Mouse (Mus musculus) stomach, embryonic 15.5 days (tissue): ENCODE measurements around the gene Aim2. TPM values are rescaled to one million over a fixed set of nuclear protein-coding genes. Genes with fewer than 3 reads are reported as not detected.
"Not testable (repeated sequence)": the region's sequence is repeated elsewhere in the genome, so short reads cannot be mapped to it uniquely, and the experiment has no call there.

Experiments
- ATAC-seq: fragments of 200-750 bp; cut with Nextera tagmentation; 2 replicates; pipeline ENCODE4 v1.8.0; 2017; ENCODE audit warnings: low read depth, moderate number of reproducible peaks, moderate TSS enrichment; ENCODE audit not compliant: insufficient read depth, low FRiP score
- H3K27ac ChIP-seq: fragments of 300-500 bp; sonication (generic); 2 replicates; pipeline ENCODE4 v1.5.1; 2015; ENCODE audit warnings: mild to moderate bottlenecking, inconsistent platforms
- H3K27me3 ChIP-seq: fragments of 300-500 bp; sonication (generic); replicated peaks from 2 replicates; pipeline ENCODE4 v1.6.1; 2015; ENCODE audit warnings: inconsistent platforms
- H3K36me3 ChIP-seq: fragments of 300-500 bp; sonication (generic); 2 replicates; pipeline ENCODE4 v1.6.1; 2015; ENCODE audit warnings: inconsistent platforms
- H3K4me1 ChIP-seq: fragments of 300-500 bp; sonication (generic); 2 replicates; pipeline ENCODE4 v1.6.1; 2015; ENCODE audit warnings: inconsistent platforms
- H3K4me2 ChIP-seq: fragments of 300-500 bp; sonication (generic); 2 replicates; pipeline ENCODE4 v1.6.1; 2015; ENCODE audit warnings: mild to moderate bottlenecking, inconsistent platforms
- H3K4me3 ChIP-seq: fragments of 300-500 bp; sonication (generic); replicated peaks from 2 replicates; pipeline ENCODE4 v1.5.1; 2015; ENCODE audit warnings: inconsistent platforms
- H3K9ac ChIP-seq: fragments of 300-500 bp; sonication (generic); 2 replicates; pipeline ENCODE4 v1.6.1; 2015; ENCODE audit warnings: inconsistent platforms
- H3K9me3 ChIP-seq: fragments of 300-500 bp; sonication (generic); 2 replicates; pipeline ENCODE4 v1.6.1; 2016; ENCODE audit warnings: inconsistent platforms
- WGBS: fragments of 180-500 bp; shearing (Covaris S2); methylation state at CpG from one replicate; pipeline ENCODE4 v1.1.7; 2015; 5-methylcytosine and 5-hydroxymethylcytosine counted together
- polyA plus RNA-seq: library from polyadenylated mRNA; unstranded; fragments of >200 nt; fragmentation: Nextera tagmentation; extraction: Ambion mirVana; gene quantifications from 2 replicates; pipeline ENCODE4 v1.2.1, GENCODE M21; 2015

Aim2 gene
- polyA plus RNA-seq, 1 experiment from 2014 or later: 3.3 TPM

GRCm38 (mm10) chr1:173443061-173443460 lies 92.4 kb downstream of the Aim2 start:
- WGBS: 77% methylated on average over 1 of the region's 1 CpGs
- Histone ChIP-seq H3K36me3 (no peaks in the 10 kb centered on the region), H3K9me3 (no peaks in the 10 kb centered on the region), H3K4me2 (no peak overlapping the region), H3K9ac (no peak overlapping the region), H3K27ac (no peak overlapping the region), H3K4me3 (no peak overlapping the region), H3K4me1 (no peaks in the 10 kb centered on the region), H3K27me3 (no peaks in the 10 kb centered on the region)
- no peak for ATAC-seq

GRCm38 (mm10) chr1:173447067-173447466 lies 96.4 kb downstream of the Aim2 start:
- Histone ChIP-seq H3K9me3 (no peaks in the 10 kb centered on the region), H3K4me3 (no peak overlapping the region), H3K4me2 (no peak overlapping the region), H3K4me1 (no peaks in the 10 kb centered on the region), H3K36me3 (no peaks in the 10 kb centered on the region), H3K27me3 (no peaks in the 10 kb centered on the region), H3K9ac (no peak overlapping the region), H3K27ac (no peak overlapping the region)
- ATAC-seq: no peak
- 54% methylated on average over 4 of the region's 4 CpGs for WGBS

- no peaks in the 10 kb centered on the region for H3K27me3 ChIP-seq
- H3K36me3 ChIP-seq: no peaks in the 10 kb centered on the region
- no peak overlapping the region for H3K9ac ChIP-seq
- H3K4me2 ChIP-seq: no peak overlapping the region
- no peak for ATAC-seq
- no peak overlapping the region for H3K4me3 ChIP-seq
- WGBS: 80% methylated on average over 4 of the region's 4 CpGs
- no peak overlapping the region for H3K27ac ChIP-seq
- no peaks in the 10 kb centered on the region for H3K9me3 ChIP-seq
- H3K4me1 ChIP-seq: no peaks in the 10 kb centered on the region
These were observed 99.9 kb downstream of the Aim2 start for GRCm38 (mm10) chr1:173450621-173451020.

- WGBS: 85% methylated on average over 5 of the region's 5 CpGs
- Histone ChIP-seq H3K36me3 (no peaks in the 10 kb centered on the region), H3K4me1 (no peaks in the 10 kb centered on the region), H3K9me3 (no peaks in the 10 kb centered on the region), H3K27me3 (no peaks in the 10 kb centered on the region), H3K27ac (no peak overlapping the region), H3K4me2 (no peak overlapping the region), H3K4me3 (no peak overlapping the region), H3K9ac (no peak overlapping the region)
- ATAC-seq: no peak
These were observed 101.0 kb downstream of the Aim2 start for GRCm38 (mm10) chr1:173451665-173452064.

- Histone ChIP-seq H3K4me1 (no peaks in the 10 kb centered on the region), H3K4me2 (no peak overlapping the region), H3K36me3 (no peaks in the 10 kb centered on the region), H3K27ac (no peak overlapping the region), H3K27me3 (no peaks in the 10 kb centered on the region), H3K9me3 (no peaks in the 10 kb centered on the region), H3K4me3 (no peak overlapping the region), H3K9ac (no peak overlapping the region)
- 48% methylated on average over 7 of the region's 7 CpGs for WGBS
- ATAC-seq: peak; percentile 43; the same call in 1 of the 2 replicates
These were observed 105.6 kb downstream of the Aim2 start for GRCm38 (mm10) chr1:173456139-173456754.

GRCm38 (mm10) chr1:173456761-173457160 lies 106.1 kb downstream of the Aim2 start:
- WGBS: 80% methylated on average over 5 of the region's 5 CpGs
- no peak for ATAC-seq
- no peaks in the 10 kb centered on the region for H3K4me1 ChIP-seq
- H3K36me3 ChIP-seq: no peaks in the 10 kb centered on the region
- H3K27me3 ChIP-seq: no peaks in the 10 kb centered on the region
- H3K9me3 ChIP-seq: no peaks in the 10 kb centered on the region
- H3K4me3 ChIP-seq: no peak overlapping the region
- no peak overlapping the region for H3K27ac ChIP-seq
- no peak overlapping the region for H3K9ac ChIP-seq
- H3K4me2 ChIP-seq: no peak overlapping the region

- not testable (repeated sequence) for H3K27ac ChIP-seq, H3K9me3 ChIP-seq, ATAC-seq, H3K4me2 ChIP-seq, H3K36me3 ChIP-seq, H3K4me3 ChIP-seq, H3K9ac ChIP-seq, H3K4me1 ChIP-seq, H3K27me3 ChIP-seq
- WGBS: 85% methylated on average over 5 of the region's 5 CpGs
These were observed 129.9 kb downstream of the Aim2 start for GRCm38 (mm10) chr1:173480399-173481181.

GRCm38 (mm10) chr1:173481182-173481574 lies 130.5 kb downstream of the Aim2 start:
- not testable (repeated sequence) for H3K4me1 ChIP-seq, H3K27me3 ChIP-seq, H3K4me3 ChIP-seq, ATAC-seq, H3K36me3 ChIP-seq, H3K27ac ChIP-seq, H3K9me3 ChIP-seq, H3K4me2 ChIP-seq, H3K9ac ChIP-seq
- WGBS: 79% methylated on average over 3 of the region's 3 CpGs

GRCm38 (mm10) chr1:173490812-173491480 lies 140.3 kb downstream of the Aim2 start, which contains the start of gene Ifi206:
Gene Ifi206 (minus strand): TSS chr1:173491041.
- H3K4me2 ChIP-seq, H3K36me3 ChIP-seq, H3K27ac ChIP-seq, H3K9me3 ChIP-seq, ATAC-seq, H3K4me3 ChIP-seq, H3K4me1 ChIP-seq, H3K9ac ChIP-seq, H3K27me3 ChIP-seq: not testable (repeated sequence)
- WGBS: 61% methylated on average over 3 of the region's 3 CpGs

- H3K27ac ChIP-seq, ATAC-seq: not testable (repeated sequence)
These were observed 140.8 kb downstream of the Aim2 start for GRCm38 (mm10) chr1:173491483-173491882.

GRCm38 (mm10) chr1:173510595-173510994 lies 159.9 kb downstream of the Aim2 start:
- not testable (repeated sequence) for H3K9ac ChIP-seq, ATAC-seq, H3K36me3 ChIP-seq, H3K4me3 ChIP-seq, H3K4me2 ChIP-seq, H3K27ac ChIP-seq, H3K4me1 ChIP-seq, H3K27me3 ChIP-seq, H3K9me3 ChIP-seq
- 94% methylated on average over 2 of the region's 2 CpGs for WGBS

More at GRCm38 (mm10) chr1:173491483-173491882, 140.8 kb downstream of the Aim2 start:
- H3K9ac ChIP-seq, H3K4me1 ChIP-seq, H3K9me3 ChIP-seq, H3K36me3 ChIP-seq, H3K4me2 ChIP-seq, H3K27me3 ChIP-seq, H3K4me3 ChIP-seq: not testable (repeated sequence)
